Mouse (Mus musculus) olfactory bulb, adult 2 months (tissue): ENCODE measurements around the gene Tbc1d1. TPM values are rescaled to one million over a fixed set of nuclear protein-coding genes. Genes with fewer than 3 reads are reported as not detected.
A peak's percentile ranks its signal among the peaks of the same experiment; 100 is the strongest.

Source experiments
- H3K27ac ChIP-seq: fragments of 200-500 bp; 2 replicates; pipeline ENCODE4 v1.5.1; 2012; ENCODE audit warnings: low read depth, low read length; ENCODE audit not compliant: insufficient read depth
- H3K4me1 ChIP-seq: fragments of 200-500 bp; 2 replicates; pipeline ENCODE4 v1.6.1; 2012; ENCODE audit warnings: low read length; ENCODE audit not compliant: control insufficient read depth, insufficient read depth
- H3K4me3 ChIP-seq: fragments of 200-500 bp; 2 replicates; pipeline ENCODE4 v1.5.1; 2012; ENCODE audit warnings: mild to moderate bottlenecking, low read depth, low read length, moderate library complexity; ENCODE audit not compliant: insufficient read depth
- CTCF ChIP-seq: fragments of 200-500 bp; IDR thresholded peaks from 2 replicates; pipeline ENCODE4 v1.5.1; 2012; ENCODE audit warnings: low read depth, mild to moderate bottlenecking, low read length, moderate library complexity; ENCODE audit not compliant: insufficient read depth
- POLR2A ChIP-seq: fragments of 200-500 bp; IDR thresholded peaks from 2 replicates; pipeline ENCODE4 v1.6.1; 2012; ENCODE audit warnings: mild to moderate bottlenecking, low read depth, low read length, moderate library complexity; ENCODE audit not compliant: insufficient read depth
- WGBS: fragments of 180-500 bp; shearing (Covaris S2); methylation state at CpG from one replicate; pipeline ENCODE4 v1.1.7; 2018; 5-methylcytosine and 5-hydroxymethylcytosine counted together
- polyA plus RNA-seq: library from polyadenylated mRNA; stranded (reverse); fragments of >200 nt; gene quantifications from 2 replicates; pipeline ENCODE4 v1.2.4, GENCODE M21; 2012; ENCODE audit warnings: low replicate concordance; ENCODE audit not compliant: missing spikeins, insufficient read depth, insufficient read length

Tbc1d1 gene
- polyA plus RNA-seq, 1 experiment: not detected

GRCm38 (mm10) chr5:64212206-64212605 is 56.1 kb downstream of the Tbc1d1 start:
- no peak overlapping the region for H3K27ac ChIP-seq
- 87% methylated on average over 5 of the region's 5 CpGs for WGBS
- TF ChIP-seq CTCF (no peak), POLR2A (no peak)
- no peak overlapping the region for H3K4me3 ChIP-seq
- no peaks in the 10 kb centered on the region for H3K4me1 ChIP-seq

- Histone ChIP-seq H3K4me1 (no peaks in the 10 kb centered on the region), H3K27ac (no peak overlapping the region), H3K4me3 (no peak overlapping the region)
- no peak for TF ChIP-seq CTCF
- no peak for TF ChIP-seq POLR2A
- 81% methylated on average over 3 of the region's 3 CpGs for WGBS
These were observed 56.5 kb downstream of the Tbc1d1 start for GRCm38 (mm10) chr5:64212619-64213018.

- Histone ChIP-seq H3K4me3 (no peak overlapping the region), H3K27ac (no peak overlapping the region), H3K4me1 (no peaks in the 10 kb centered on the region; the same call in 1 of the 2 replicates)
- TF ChIP-seq CTCF: no peak
- no peak for TF ChIP-seq POLR2A
- WGBS: 95% methylated on average over 5 of the region's 5 CpGs
These were observed 59.7 kb downstream of the Tbc1d1 start for GRCm38 (mm10) chr5:64215806-64216205.

- TF ChIP-seq CTCF: no peak
- no peak for TF ChIP-seq POLR2A
- H3K4me1 ChIP-seq: no peaks in the 10 kb centered on the region; the same call in 1 of the 2 replicates
- no peak overlapping the region for H3K27ac ChIP-seq
- 92% methylated on average over 4 of the region's 4 CpGs for WGBS
- no peak overlapping the region for H3K4me3 ChIP-seq
These were observed 60.2 kb downstream of the Tbc1d1 start for GRCm38 (mm10) chr5:64216326-64216725.

GRCm38 (mm10) chr5:64217256-64217655 is 61.2 kb downstream of the Tbc1d1 start:
- no peak for TF ChIP-seq CTCF
- TF ChIP-seq POLR2A: no peak
- H3K27ac ChIP-seq: no peak overlapping the region
- 86% methylated on average over 8 of the region's 8 CpGs for WGBS
- no peaks in the 10 kb centered on the region; the same call in 1 of the 2 replicates for H3K4me1 ChIP-seq
- no peak overlapping the region for H3K4me3 ChIP-seq

- 80% methylated on average over 13 of the region's 13 CpGs for WGBS
- H3K4me3 ChIP-seq: no peak overlapping the region
- no peak for TF ChIP-seq POLR2A
- H3K4me1 ChIP-seq: no peaks in the 10 kb centered on the region; the same call in 1 of the 2 replicates
- no peak overlapping the region for H3K27ac ChIP-seq
These were observed 61.9 kb downstream of the Tbc1d1 start for GRCm38 (mm10) chr5:64217816-64218602.

GRCm38 (mm10) chr5:64218603-64218999 is 62.5 kb downstream of the Tbc1d1 start:
- H3K4me3 ChIP-seq: no peak overlapping the region
- WGBS: 85% methylated on average over 7 of the region's 7 CpGs
- TF ChIP-seq CTCF (no peak), POLR2A (no peak)

GRCm38 (mm10) chr5:64220776-64221175 is 64.7 kb downstream of the Tbc1d1 start:
- no peak overlapping the region for H3K4me3 ChIP-seq
- TF ChIP-seq POLR2A (no peak), CTCF (no peak)
- H3K27ac ChIP-seq: no peak overlapping the region
- 100% methylated on average over 4 of the region's 4 CpGs for WGBS
- peaks cover 8% of the 10 kb centered on the region for H3K4me1 ChIP-seq

More at GRCm38 (mm10) chr5:64218603-64218999, 62.5 kb downstream of the Tbc1d1 start:
- no peaks in the 10 kb centered on the region; the same call in 1 of the 2 replicates for H3K4me1 ChIP-seq
- H3K27ac ChIP-seq: no peak overlapping the region

GRCm38 (mm10) chr5:64224735-64225425 is 68.8 kb downstream of the Tbc1d1 start:
- peaks cover 12% of the 10 kb centered on the region for H3K4me1 ChIP-seq
- 0 out of 2 replicates have a peak overlapping the region, but pooled peaks have one; percentile 24 for H3K27ac ChIP-seq
- no peak overlapping the region for H3K4me3 ChIP-seq
- no peak for TF ChIP-seq POLR2A
- no peak for TF ChIP-seq CTCF
- 28% methylated on average over 9 of the region's 9 CpGs for WGBS
